Mouse (Mus musculus): ENCODE data around the gene Ier2.

DNA sequence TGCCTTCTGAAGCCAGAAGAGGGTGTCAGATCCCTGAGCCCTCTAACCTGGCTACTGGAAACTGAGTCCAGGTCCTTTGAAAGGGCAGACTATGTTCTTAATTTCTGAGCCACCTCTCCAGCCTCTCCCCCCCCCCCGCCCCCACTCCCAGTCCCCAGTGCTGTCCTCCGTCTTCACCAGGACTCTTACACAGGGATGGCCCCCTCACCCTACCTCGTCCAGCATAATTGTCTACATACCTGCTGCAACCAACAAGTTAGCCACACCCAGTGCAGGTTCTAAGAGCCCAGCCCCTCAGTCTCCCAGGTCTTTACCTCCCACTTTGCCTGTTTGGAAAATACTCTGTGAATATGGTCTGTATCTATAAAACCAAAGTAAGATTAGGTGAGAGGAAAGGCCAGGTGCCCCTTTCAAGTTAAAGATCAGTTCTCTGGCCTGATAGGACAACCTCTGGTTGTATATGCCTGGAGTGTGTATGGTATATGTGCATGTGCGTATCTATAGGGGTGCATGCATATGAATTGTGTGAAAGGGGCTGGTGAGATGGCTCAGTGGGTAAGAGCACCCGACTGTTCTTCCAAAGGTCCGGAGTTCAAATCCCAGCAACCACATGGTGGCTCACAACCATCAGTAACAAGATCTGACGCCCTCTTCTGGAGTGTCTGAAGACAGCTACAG is 21.9 kb downstream of the Ier2 start:
- peak; percentile 27; the same call in 1 of the 2 replicates for TF ChIP-seq CTCF (IDR thresholded peaks at IDR 0.05; ENCODE audit: low read depth)
- no peak for TF ChIP-seq EP300 (optimal IDR thresholded peaks at IDR 0.05)
